Mouse (Mus musculus) liver, postnatal 0 days (tissue): ENCODE measurements at regions not wholly inside any gene's neighbourhood (a gene's known extent, or its start where the extent isn't known, plus 50 kb on each side); places are given as distances from the start of the nearest gene placed in this dataset.

Source experiments
- ATAC-seq: fragments of 200-750 bp; cut with Nextera tagmentation; 2 replicates; pipeline ENCODE4 v1.8.0; 2017; ENCODE audit warnings: mild to moderate bottlenecking, moderate library complexity
- DNase-seq: peaks from one replicate; pipeline ENCODE4 v3.0.0-alpha.2; 2016
- H3K27ac ChIP-seq: fragments of 300-500 bp; sonication (generic); 2 replicates; pipeline ENCODE4 v1.5.1; 2014; ENCODE audit warnings: antibody characterized with exemption, moderate library complexity, mild to moderate bottlenecking, low read depth
- H3K27me3 ChIP-seq: fragments of 300-500 bp; sonication (generic); 2 replicates; pipeline ENCODE4 v1.6.1; 2014; ENCODE audit warnings: low read length, control low read depth, mixed read lengths; ENCODE audit not compliant: insufficient read depth
- H3K36me3 ChIP-seq: fragments of 300-500 bp; sonication (generic); replicated peaks from 2 replicates; pipeline ENCODE4 v1.6.1; 2014; ENCODE audit warnings: mild to moderate bottlenecking, control low read depth, low read length, moderate library complexity, mixed read lengths; ENCODE audit not compliant: insufficient read depth
- H3K4me1 ChIP-seq: fragments of 300-500 bp; sonication (generic); 2 replicates; pipeline ENCODE4 v1.6.1; 2014; ENCODE audit warnings: antibody characterized with exemption, mild to moderate bottlenecking, control low read depth; ENCODE audit not compliant: insufficient read depth
- H3K4me2 ChIP-seq: fragments of 300-500 bp; sonication (generic); 2 replicates; pipeline ENCODE4 v1.6.1; 2014; ENCODE audit warnings: low read depth, mild to moderate bottlenecking, low read length, moderate library complexity, mixed read lengths
- H3K4me3 ChIP-seq: fragments of 300-500 bp; sonication (generic); 2 replicates; pipeline ENCODE4 v1.5.1; 2014; ENCODE audit warnings: low read depth, low read length
- H3K9ac ChIP-seq: fragments of 300-500 bp; sonication (generic); replicated peaks from 2 replicates; pipeline ENCODE4 v1.6.1; 2014; ENCODE audit warnings: mild to moderate bottlenecking, moderate library complexity
- H3K9me3 ChIP-seq: fragments of 300-500 bp; sonication (generic); 2 replicates; pipeline ENCODE4 v1.6.1; 2016; ENCODE audit warnings: mild to moderate bottlenecking, control low read depth, low read length, mixed read lengths
- CTCF ChIP-seq: sonication (generic); IDR thresholded peaks from 2 replicates; pipeline ENCODE4 v1.5.1; 2016; ENCODE audit warnings: antibody characterized with exemption, low read depth
- EP300 ChIP-seq: IDR thresholded peaks from 2 replicates; pipeline ENCODE4 v1.6.1; 2016; ENCODE audit warnings: antibody characterized with exemption, low read depth, mild to moderate bottlenecking
- WGBS: fragments of 180-500 bp; shearing (Covaris S2); extraction: QIAGEN DNeasy Blood & Tissue Kit; methylation state at CpG from one replicate; pipeline ENCODE4 v1.1.7; 2014; ENCODE audit not compliant: insufficient replicate concordance; 5-methylcytosine and 5-hydroxymethylcytosine counted together

DNA sequence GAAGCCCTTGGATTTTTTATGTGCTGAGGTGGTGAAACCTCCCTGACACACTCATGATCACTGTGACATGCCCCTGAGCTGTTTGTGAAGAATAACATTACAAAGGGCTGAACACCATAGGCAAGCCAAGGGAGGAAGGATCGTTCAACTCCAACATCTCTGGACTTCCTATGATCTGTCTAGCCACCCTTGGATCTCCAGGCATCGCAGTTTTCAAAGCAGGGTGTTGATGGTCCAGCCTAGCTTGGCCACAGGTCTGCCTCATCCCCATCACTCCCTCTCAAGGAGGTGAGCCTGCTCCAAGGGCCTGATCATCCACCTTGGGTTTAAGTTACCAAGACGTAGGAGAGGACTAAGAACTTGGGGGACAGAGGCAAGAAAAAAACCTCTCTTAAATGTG lies 268.5 kb downstream of the Cxcl12 start:
- H3K4me1 ChIP-seq, result peaks cover 1% of the 10 kb centered on the region; the same call in 1 of the 2 replicates
- ATAC-seq (no peak), DNase-seq (no peak)
- no peak overlapping the region for H3K9ac ChIP-seq
- H3K4me3 ChIP-seq, result no peak overlapping the region
- TF ChIP-seq CTCF (no peak), EP300 (no peak)
- whole genome bisulfite sequencing, result 81% methylated on average over 3 of the region's 3 CpGs
- H3K27me3 ChIP-seq, result no peaks in the 10 kb centered on the region
- H3K4me2 ChIP-seq, result no peak overlapping the region
- H3K9me3 ChIP-seq, result no peaks in the 10 kb centered on the region
- no peaks in the 10 kb centered on the region for H3K36me3 ChIP-seq
- no peak overlapping the region for H3K27ac ChIP-seq

GRCm38 (mm10) chr6:117437411-117438101 lies 269.2 kb downstream of the Cxcl12 start:
- Histone ChIP-seq H3K27ac (no peak overlapping the region), H3K9me3 (no peaks in the 10 kb centered on the region), H3K4me3 (no peak overlapping the region), H3K27me3 (no peaks in the 10 kb centered on the region), H3K36me3 (no peaks in the 10 kb centered on the region), H3K4me1 (no peaks in the 10 kb centered on the region), H3K9ac (no peak overlapping the region), H3K4me2 (no peak overlapping the region)
- DNase-seq, result no peak
- WGBS, result 61% methylated on average over 10 of the region's 10 CpGs
- no peak for ATAC-seq
- no peak for TF ChIP-seq CTCF
- no peak for TF ChIP-seq EP300

DNA sequence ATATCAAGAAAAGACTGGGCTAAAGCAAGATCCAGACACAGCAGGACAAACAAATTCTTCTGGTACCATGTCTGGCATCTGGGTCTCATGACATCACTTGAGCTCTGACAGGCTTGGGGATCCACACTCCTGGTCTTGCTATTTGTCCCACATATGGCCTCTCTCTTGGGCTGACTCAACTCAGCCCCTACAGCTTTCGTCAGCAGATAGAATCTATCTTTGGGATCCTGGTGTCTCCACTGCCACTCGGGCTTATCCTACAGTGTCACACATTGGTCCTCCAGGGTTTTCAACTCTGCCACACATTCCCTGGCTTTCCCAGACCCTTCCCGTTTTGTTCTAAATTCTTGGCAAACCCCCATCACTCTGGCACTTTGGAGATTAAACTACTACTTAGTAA lies 280.3 kb downstream of the Cxcl12 start:
- Histone ChIP-seq H3K9ac (no peak overlapping the region), H3K4me2 (no peak overlapping the region), H3K4me1 (no peaks in the 10 kb centered on the region), H3K36me3 (no peaks in the 10 kb centered on the region), H3K9me3 (no peaks in the 10 kb centered on the region), H3K27me3 (no peaks in the 10 kb centered on the region), H3K4me3 (no peak overlapping the region), H3K27ac (no peak overlapping the region)
- DNase-seq (no peak), ATAC-seq (no peak)
- WGBS, result 77% methylated on average over 3 of the region's 3 CpGs
- TF ChIP-seq EP300, result no peak
- no peak for TF ChIP-seq CTCF

DNA sequence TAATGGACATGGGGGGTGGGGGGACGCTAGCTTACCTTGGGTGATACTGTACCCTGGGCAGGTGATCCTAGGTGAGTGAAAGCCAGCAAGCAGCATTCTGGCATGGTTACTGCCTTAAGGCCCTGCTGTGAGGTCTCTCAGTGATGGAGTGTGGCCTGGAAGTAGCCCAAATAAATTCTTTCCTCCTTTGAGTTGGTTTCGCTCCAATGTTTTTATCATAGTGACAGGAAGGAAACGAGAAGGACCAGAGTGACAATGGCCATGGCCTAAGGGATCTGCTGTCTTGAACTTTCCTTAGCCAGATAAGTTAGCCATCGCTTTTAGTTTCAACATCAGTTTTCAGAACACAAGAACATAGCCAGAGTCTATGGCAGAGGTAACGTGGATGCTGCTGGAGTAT lies 282.7 kb downstream of the Cxcl12 start:
- H3K27me3 ChIP-seq, result no peaks in the 10 kb centered on the region
- WGBS, result 67% methylated on average over 5 of the region's 5 CpGs
- no peaks in the 10 kb centered on the region for H3K4me1 ChIP-seq
- no peak for DNase-seq
- no peaks in the 10 kb centered on the region for H3K9me3 ChIP-seq
- no peak overlapping the region for H3K27ac ChIP-seq
- no peak overlapping the region for H3K9ac ChIP-seq
- no peak overlapping the region for H3K4me2 ChIP-seq
- no peak overlapping the region for H3K4me3 ChIP-seq
- TF ChIP-seq CTCF, result no peak
- TF ChIP-seq EP300, result no peak
- ATAC-seq, result no peak
- no peaks in the 10 kb centered on the region for H3K36me3 ChIP-seq

DNA sequence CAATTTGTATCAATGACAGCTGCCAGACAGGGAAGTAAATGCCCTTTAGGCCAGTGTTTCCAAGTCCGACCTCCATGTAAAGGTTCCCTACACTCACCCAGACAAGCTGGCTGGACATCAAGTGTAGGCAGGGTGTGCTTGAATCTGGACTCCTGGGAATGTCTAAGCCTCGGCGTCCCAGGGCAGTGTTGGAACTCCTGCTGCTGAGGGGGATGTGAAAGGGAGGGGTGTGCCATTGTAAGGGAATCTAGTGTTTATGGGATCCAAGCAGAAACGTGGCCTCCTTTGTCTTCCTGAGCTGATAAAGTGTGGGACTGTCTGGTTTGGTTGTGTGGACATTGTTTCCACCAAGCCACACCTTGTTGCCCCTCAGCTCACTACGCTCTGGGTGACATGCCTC lies 291.9 kb downstream of the Cxcl12 start:
- H3K4me1 ChIP-seq, result no peaks in the 10 kb centered on the region
- H3K27me3 ChIP-seq, result no peaks in the 10 kb centered on the region
- H3K9me3 ChIP-seq, result no peaks in the 10 kb centered on the region
- TF ChIP-seq CTCF (no peak), EP300 (no peak)
- no peaks in the 10 kb centered on the region for H3K36me3 ChIP-seq
- ATAC-seq (no peak), DNase-seq (no peak)
- 51% methylated on average over 5 of the region's 5 CpGs for WGBS
- H3K27ac ChIP-seq, result no peak overlapping the region
- H3K9ac ChIP-seq, result no peak overlapping the region
- no peak overlapping the region for H3K4me3 ChIP-seq
- H3K4me2 ChIP-seq, result no peak overlapping the region

DNA sequence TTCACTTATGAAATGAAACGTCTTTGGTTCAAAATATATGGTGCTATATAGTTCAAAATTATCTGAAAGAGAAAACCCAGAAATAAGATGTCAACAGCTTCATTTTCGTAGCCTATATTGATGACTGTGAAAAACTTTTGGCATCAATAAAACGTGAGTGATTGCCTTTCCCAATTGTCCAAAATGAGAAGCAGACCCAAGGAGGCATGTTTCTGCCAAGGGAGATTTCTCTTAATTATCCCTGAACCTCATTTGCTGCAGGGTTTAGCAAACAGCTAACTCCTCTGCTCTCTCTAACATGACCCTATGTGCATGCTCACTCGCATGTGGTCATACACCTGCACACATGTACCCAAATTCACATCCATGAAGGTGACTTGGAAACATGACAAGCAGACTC lies 296.8 kb downstream of the Cxcl12 start:
- 70% methylated on average over 4 of the region's 4 CpGs for WGBS
- no peak for DNase-seq
- Histone ChIP-seq H3K27me3 (no peaks in the 10 kb centered on the region), H3K4me2 (no peak overlapping the region), H3K4me3 (no peak overlapping the region), H3K36me3 (no peaks in the 10 kb centered on the region), H3K9ac (no peak overlapping the region), H3K9me3 (peaks cover 4% of the 10 kb centered on the region), H3K27ac (no peak overlapping the region), H3K4me1 (no peaks in the 10 kb centered on the region)
- no peak for ATAC-seq
- no peak for TF ChIP-seq CTCF
- TF ChIP-seq EP300, result no peak
